Mouse (Mus musculus): ENCODE data around the gene Nostrin. TPM values are rescaled to one million over a fixed set of nuclear protein-coding genes. Genes with fewer than 3 reads are reported as not detected.

Gene Nostrin
- polyA plus RNA-seq (2011; ENCODE audit: insufficient read length, low read depth, missing spikeins): 0.60 TPM in 1 of 2 replicates, not detected in the other

- H3K4me3 ChIP-seq (ENCODE audit: insufficient read depth, low read length): no peak within 1 kb of the TSS
- 0 out of 2 replicates have a peak, but pooled peaks cover 3% of the 10 kb centered on the region for H3K4me1 ChIP-seq (ENCODE audit: control insufficient read depth, insufficient read depth, low read length)
- TF ChIP-seq POLR2A (IDR thresholded peaks at IDR 0.05; ENCODE audit: low read depth, low read length) (no peak), CTCF (IDR thresholded peaks at IDR 0.05; ENCODE audit: borderline replicate concordance, insufficient read depth, low read length) (no peak)
- H3K27ac ChIP-seq (ENCODE audit: insufficient read depth, low read length): peak within 1 kb of the TSS; percentile 31; the same call in 1 of the 2 replicates
Measured at GRCm38 (mm10) chr2:69135661-69136576, at the start of gene Nostrin. Nostrin (plus strand) TSS chr2:69135800.

- Histone ChIP-seq H3K4me1 (ENCODE audit: control insufficient read depth, insufficient read depth, low read length) (peaks cover 6% of the 10 kb centered on the region), H3K27ac (ENCODE audit: insufficient read depth, low read length) (no peak overlapping the region), H3K4me3 (ENCODE audit: insufficient read depth, low read length) (no peak overlapping the region)
- TF ChIP-seq POLR2A (IDR thresholded peaks at IDR 0.05; ENCODE audit: low read depth, low read length) (no peak), CTCF (IDR thresholded peaks at IDR 0.05; ENCODE audit: borderline replicate concordance, insufficient read depth, low read length) (no peak)
Measured at GRCm38 (mm10) chr2:69086505-69087260, 48.9 kb upstream of the Nostrin start.

DNA sequence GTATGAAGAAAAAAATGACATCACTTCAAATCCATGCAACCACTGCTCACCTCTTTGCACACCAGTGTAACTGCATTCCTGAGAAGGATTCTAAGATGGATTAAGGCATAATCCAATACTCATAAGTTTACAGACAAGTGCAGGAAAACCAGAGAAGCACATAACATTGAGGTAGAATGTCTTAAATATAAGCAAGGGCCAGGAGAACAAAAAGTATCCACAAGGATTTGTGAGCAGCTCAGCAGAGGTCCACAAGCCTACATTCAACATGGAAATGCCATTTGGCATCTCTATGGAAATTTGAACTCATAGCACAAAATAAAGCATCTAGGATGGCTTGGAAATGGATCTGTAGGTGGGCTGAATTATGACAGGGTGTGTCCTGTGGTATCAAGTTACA is 39.8 kb upstream of the Nostrin start:
- no peaks in the 10 kb centered on the region; the same call in none of the 2 replicates for H3K4me1 ChIP-seq (ENCODE audit: control insufficient read depth, insufficient read depth, low read length)
- H3K27ac ChIP-seq (ENCODE audit: insufficient read depth, low read length): no peak overlapping the region
- TF ChIP-seq CTCF (IDR thresholded peaks at IDR 0.05; ENCODE audit: borderline replicate concordance, insufficient read depth, low read length): no peak
- no peak for TF ChIP-seq POLR2A (IDR thresholded peaks at IDR 0.05; ENCODE audit: low read depth, low read length)
- H3K4me3 ChIP-seq (ENCODE audit: insufficient read depth, low read length): no peak overlapping the region

GRCm38 (mm10) chr2:69096821-69097220 is 38.8 kb upstream of the Nostrin start:
- H3K4me1 ChIP-seq (ENCODE audit: control insufficient read depth, insufficient read depth, low read length): no peaks in the 10 kb centered on the region; the same call in none of the 2 replicates
- TF ChIP-seq POLR2A (IDR thresholded peaks at IDR 0.05; ENCODE audit: low read depth, low read length) (no peak), CTCF (IDR thresholded peaks at IDR 0.05; ENCODE audit: borderline replicate concordance, insufficient read depth, low read length) (no peak)
- no peak overlapping the region for H3K27ac ChIP-seq (ENCODE audit: insufficient read depth, low read length)
- H3K4me3 ChIP-seq (ENCODE audit: insufficient read depth, low read length): no peak overlapping the region

DNA sequence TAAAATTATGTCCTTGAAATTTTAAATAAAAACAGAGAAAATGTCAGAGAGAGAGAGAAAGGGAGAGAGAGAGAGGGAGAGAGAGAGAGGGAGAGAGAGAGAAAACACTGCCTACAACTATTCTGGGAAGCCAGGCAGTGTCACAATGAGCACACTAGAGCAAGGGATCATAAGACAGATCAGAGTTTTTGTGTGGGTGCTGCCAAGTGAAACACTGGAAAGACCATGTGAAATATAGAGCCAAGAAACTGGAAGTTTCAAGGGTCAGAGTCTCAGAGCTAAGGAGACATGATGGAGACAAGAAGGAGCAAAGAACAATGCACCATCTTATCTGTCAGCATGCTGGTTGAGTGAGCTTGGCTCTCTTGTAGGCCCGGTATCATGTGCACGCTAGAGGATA is 38.1 kb upstream of the Nostrin start:
- Histone ChIP-seq H3K4me1 (ENCODE audit: control insufficient read depth, insufficient read depth, low read length) (no peaks in the 10 kb centered on the region; the same call in none of the 2 replicates), H3K4me3 (ENCODE audit: insufficient read depth, low read length) (no peak overlapping the region), H3K27ac (ENCODE audit: insufficient read depth, low read length) (no peak overlapping the region)
- TF ChIP-seq POLR2A (IDR thresholded peaks at IDR 0.05; ENCODE audit: low read depth, low read length) (no peak), CTCF (IDR thresholded peaks at IDR 0.05; ENCODE audit: borderline replicate concordance, insufficient read depth, low read length) (no peak)

DNA sequence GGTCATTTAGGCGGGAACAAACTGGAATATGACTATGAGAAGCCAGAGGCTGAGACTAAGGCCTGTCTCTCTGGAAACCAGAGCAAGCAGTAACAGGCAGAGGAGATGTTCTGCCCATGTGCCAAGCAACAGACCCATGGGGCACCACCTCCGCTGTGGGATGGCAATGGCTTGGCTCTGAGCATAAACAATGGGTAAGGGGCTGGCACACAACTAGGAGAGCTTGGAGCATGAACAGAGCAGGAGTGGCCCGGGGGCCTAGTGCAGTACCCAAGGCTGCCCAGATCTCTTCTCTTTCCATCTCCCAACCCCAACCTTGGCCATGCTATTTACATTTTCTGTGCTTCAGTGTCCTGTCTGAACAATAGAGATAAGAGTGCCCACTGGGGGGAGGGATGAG is 36.9 kb upstream of the Nostrin start:
- Histone ChIP-seq H3K4me3 (ENCODE audit: insufficient read depth, low read length) (no peak overlapping the region), H3K27ac (ENCODE audit: insufficient read depth, low read length) (no peak overlapping the region), H3K4me1 (ENCODE audit: control insufficient read depth, insufficient read depth, low read length) (no peaks in the 10 kb centered on the region; the same call in none of the 2 replicates)
- TF ChIP-seq POLR2A (IDR thresholded peaks at IDR 0.05; ENCODE audit: low read depth, low read length) (no peak), CTCF (IDR thresholded peaks at IDR 0.05; ENCODE audit: borderline replicate concordance, insufficient read depth, low read length) (no peak)

- no peak overlapping the region for H3K4me3 ChIP-seq (ENCODE audit: insufficient read depth, low read length)
- no peak for TF ChIP-seq POLR2A (IDR thresholded peaks at IDR 0.05; ENCODE audit: low read depth, low read length)
- TF ChIP-seq CTCF (IDR thresholded peaks at IDR 0.05; ENCODE audit: borderline replicate concordance, insufficient read depth, low read length): no peak
- H3K27ac ChIP-seq (ENCODE audit: insufficient read depth, low read length): no peak overlapping the region
- H3K4me1 ChIP-seq (ENCODE audit: control insufficient read depth, insufficient read depth, low read length): no peaks in the 10 kb centered on the region; the same call in none of the 2 replicates
Measured at GRCm38 (mm10) chr2:69099147-69099546, 36.5 kb upstream of the Nostrin start.

- TF ChIP-seq POLR2A (IDR thresholded peaks at IDR 0.05; ENCODE audit: low read depth, low read length): no peak
- peak; percentile 74; the same call in 1 of the 2 replicates for TF ChIP-seq CTCF (IDR thresholded peaks at IDR 0.05; ENCODE audit: borderline replicate concordance, insufficient read depth, low read length)
- H3K4me3 ChIP-seq (ENCODE audit: insufficient read depth, low read length): no peak overlapping the region
- H3K4me1 ChIP-seq (ENCODE audit: control insufficient read depth, insufficient read depth, low read length): no peaks in the 10 kb centered on the region; the same call in none of the 2 replicates
- H3K27ac ChIP-seq (ENCODE audit: insufficient read depth, low read length): no peak overlapping the region
Measured at GRCm38 (mm10) chr2:69100706-69101105, 34.9 kb upstream of the Nostrin start.

DNA sequence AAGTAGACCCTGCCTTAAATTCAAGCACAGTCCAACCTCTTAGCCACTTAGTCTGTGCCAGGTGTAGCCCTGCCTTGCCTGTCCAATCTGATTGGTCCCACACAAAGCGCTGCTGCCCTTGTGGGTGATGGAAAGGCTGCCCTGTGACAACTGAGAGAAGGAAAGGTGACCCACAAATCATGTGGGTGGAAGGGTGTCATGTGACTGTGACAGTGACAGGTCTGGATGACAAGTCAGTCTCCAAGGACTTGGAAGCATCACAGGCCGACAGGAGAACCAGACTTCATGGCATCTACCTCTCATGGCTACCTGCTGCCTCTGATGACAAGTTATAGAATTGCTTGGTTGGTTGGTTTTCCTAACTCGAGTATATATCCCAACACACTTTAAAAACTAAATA is 32.1 kb upstream of the Nostrin start:
- Histone ChIP-seq H3K4me3 (ENCODE audit: insufficient read depth, low read length) (no peak overlapping the region), H3K27ac (ENCODE audit: insufficient read depth, low read length) (no peak overlapping the region), H3K4me1 (ENCODE audit: control insufficient read depth, insufficient read depth, low read length) (no peaks in the 10 kb centered on the region)
- TF ChIP-seq CTCF (IDR thresholded peaks at IDR 0.05; ENCODE audit: borderline replicate concordance, insufficient read depth, low read length): no peak
- TF ChIP-seq POLR2A (IDR thresholded peaks at IDR 0.05; ENCODE audit: low read depth, low read length): no peak
